Mouse (Mus musculus): ENCODE data around the gene Gprc5c.

Gene Gprc5c

DNA sequence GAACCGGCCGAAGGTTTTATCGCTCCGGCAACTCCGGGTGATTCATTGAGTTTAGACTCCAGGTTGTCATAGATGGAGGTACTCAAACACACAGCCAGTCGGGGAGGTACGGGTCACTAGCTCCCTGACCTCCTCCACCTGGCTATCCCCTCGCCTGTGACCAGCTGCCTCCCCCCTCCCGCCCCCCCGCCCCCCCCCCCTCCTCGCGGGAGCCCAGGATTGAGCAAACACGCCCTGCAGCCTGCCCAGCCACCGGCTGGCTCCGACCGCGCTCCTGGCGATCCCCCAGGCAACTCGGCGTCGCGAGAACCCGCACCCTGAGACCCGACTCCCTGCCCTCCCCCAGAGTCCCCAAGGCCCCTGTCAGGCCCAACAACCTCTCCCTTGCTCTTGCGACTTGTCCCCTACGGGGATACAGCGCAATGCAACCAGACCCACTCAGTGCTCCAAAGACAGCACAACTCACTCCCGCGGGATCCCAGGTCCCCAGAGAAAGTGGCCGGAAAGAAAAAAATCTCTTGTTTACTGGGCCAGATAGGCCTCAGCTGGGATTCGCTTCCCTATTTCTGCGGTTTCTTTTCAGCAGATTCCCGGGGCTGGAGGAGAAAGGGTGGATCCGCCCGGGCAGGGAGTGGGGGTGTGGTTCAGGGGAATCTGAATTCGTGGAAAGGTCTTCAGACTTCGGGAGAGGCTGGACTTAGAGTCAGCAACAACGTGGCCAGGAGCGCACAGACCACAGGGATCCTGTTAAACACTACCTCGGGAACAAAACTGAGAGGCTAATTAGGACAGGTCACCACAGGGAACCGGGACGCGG lies at the start of gene Gprc5c:
Gene Gprc5c (plus strand): TSS at position 701 of the 817 bp plus-strand sequence.
- DNase-seq = no peak

GRCm38 (mm10) chr11:114801906-114802305 lies 49.0 kb upstream of the Gprc5c start:
- no peak for DNase-seq

GRCm38 (mm10) chr11:114802540-114803267 lies 48.2 kb upstream of the Gprc5c start:
- DNase-seq = no peak

- DNase-seq = no peak
These were observed 47.0 kb upstream of the Gprc5c start for GRCm38 (mm10) chr11:114803990-114804389.

- no peak for DNase-seq
These were observed 43.9 kb upstream of the Gprc5c start for GRCm38 (mm10) chr11:114807025-114807424.

GRCm38 (mm10) chr11:114807686-114808427 lies 43.1 kb upstream of the Gprc5c start:
- DNase-seq = no peak

- DNase-seq = no peak
These were observed 41.6 kb upstream of the Gprc5c start for GRCm38 (mm10) chr11:114809371-114809770.

DNA sequence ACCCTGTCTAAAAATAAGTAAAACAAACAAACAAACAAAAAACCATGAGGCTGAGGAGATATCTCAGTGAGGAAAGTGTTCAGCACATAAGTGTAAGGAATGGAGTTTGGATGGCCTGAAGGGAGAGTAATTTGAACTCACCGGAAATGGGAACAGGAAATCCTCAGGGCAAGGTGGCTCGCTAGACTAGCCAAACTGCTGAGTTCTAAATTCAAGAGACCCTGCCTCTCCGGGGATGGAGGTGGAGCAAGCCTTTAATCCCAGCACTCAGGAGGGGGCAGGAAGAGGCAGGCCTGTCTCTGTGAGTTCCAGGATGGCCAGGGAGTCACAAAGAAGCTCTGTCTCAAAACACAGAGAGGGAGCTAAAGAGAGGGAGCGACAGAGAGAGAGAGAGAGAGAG lies 40.6 kb upstream of the Gprc5c start:
- no peak for DNase-seq

DNA sequence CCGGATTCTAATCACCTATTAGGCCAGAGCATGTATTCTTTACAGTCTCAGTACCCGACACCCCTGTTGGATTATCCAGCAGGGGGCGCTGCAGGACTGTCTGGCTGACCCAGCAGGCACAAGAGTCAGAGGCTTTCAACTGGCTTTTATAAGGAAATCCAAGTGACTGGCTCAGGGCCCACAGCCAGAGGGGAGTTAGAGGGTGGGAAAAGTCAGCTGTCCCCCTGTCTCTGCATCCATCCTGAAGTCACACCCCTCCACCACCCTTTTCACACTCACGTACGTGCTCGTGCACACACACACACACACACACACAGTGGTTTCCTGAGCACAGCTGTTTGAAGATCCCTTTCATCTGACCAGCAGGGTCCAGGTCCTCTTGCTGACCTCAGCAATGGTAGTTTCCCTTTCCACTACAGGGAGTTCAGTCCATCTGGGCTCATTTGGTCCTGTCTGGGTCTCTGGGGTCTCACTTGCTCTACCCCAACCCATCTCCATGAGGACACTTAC lies 38.2 kb upstream of the Gprc5c start:
- peak; percentile 46 for DNase-seq

DNA sequence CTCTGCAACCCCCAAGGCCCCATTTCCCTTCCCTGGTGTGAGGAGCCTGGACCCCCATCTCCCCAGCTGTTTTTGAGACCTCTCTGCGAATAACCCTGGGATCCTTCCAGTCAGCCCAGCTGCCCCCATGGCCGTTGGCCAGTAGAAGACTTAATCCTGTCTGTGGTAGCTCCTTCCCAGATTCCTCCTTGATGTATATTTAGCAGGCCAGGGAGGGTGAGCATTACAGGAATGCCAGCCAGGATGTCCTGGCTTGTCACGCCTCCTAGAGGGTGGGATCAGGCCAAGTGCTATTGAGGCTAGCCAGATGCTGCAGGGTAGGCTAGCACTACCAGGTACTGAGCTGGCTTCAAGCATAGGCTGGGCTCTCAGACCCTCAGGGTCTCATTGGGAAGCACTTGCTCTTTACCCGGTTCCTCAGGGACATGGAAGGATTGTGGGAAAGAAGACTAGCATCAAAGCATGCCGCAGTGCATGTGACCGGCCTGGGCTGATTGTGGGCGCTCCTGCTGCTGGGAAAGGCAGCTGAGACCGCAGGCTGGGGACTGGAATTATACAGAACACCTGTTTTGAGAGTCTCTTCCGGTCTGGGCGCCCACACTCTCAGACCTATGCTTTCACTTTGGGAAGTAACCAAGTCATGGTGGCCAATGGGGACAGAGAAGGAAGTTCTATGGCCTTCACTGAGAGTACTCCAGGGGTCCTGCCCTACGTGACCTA lies 35.9 kb upstream of the Gprc5c start:
- DNase-seq = no peak

DNA sequence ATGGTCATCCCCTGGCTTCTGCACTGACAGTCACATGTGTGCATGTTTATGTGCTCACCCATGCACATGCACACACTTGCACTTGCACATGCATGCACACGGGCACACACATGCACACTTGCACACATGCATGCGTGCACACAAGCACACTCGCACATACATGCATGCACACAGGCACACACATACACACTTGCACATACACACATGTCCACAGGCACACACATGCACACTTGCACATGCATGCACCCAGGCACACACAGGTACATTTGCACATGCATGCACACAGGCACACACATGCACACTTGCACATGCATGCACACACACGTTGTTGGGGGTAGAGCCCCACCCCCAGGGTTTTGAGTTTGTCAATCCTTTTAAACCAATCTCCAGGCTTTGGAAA lies 34.0 kb upstream of the Gprc5c start:
- DNase-seq = no peak

DNA sequence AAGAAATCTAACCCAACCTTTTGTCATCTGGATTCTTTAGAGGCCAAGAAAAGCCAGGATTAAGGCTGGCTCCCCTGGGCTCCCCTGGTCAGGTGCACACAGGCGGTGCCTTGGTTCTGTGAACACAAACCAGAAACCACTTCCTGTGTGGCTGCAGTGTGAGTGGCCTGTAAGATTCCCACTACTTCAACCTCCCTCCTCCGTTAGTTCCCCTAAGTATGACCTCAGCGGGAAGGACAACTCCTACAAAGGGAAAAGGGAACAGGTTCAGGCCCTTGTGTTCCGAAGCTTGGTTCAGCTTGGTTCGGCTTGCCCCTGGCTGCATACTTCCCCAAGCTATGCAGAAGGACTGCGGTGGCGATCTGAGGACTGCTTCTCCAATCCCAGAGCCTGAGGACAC lies 32.8 kb upstream of the Gprc5c start:
- no peak for DNase-seq

DNA sequence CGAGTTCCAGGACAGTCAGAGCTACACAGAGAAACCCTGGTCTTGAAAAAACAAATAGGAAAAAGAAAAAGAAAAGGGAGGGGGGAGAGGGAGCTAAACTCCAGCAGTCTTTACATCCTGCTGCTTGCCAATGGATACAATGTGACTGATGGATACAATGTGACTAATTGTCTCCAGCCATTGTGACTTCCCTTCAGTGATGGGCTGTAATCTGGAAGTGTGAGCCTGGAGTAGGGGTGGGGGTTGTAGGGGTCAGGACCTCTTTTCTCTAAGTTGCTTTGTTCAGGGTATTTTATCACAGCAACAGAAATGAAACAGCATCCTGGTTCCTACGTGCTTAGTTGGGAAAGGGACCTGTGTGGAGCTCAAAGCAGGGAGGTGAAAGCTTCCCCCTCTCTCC lies 31.8 kb upstream of the Gprc5c start:
- DNase-seq = no peak

DNA sequence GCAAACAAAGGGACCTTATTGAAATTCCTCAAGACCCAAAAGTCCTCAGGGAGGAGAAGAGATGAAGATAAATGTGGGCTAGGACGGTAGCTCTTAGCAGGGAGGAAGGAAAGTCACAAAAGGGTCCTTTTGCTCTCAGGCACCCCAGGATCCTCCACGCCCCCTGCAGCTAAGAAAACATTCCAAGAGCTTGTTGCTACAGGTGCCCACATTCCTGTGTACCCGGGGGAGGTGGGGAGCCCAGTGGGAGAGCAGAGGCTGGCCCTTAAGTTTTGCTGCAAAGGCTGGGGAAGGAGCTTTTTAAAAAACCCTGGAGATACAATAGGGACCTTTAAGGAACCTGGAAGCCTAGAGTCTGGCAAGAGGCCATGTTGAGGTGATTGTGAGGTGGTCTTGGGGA lies 30.5 kb upstream of the Gprc5c start:
- no peak for DNase-seq

GRCm38 (mm10) chr11:114821325-114821724 lies 29.6 kb upstream of the Gprc5c start:
- DNase-seq = no peak

DNA sequence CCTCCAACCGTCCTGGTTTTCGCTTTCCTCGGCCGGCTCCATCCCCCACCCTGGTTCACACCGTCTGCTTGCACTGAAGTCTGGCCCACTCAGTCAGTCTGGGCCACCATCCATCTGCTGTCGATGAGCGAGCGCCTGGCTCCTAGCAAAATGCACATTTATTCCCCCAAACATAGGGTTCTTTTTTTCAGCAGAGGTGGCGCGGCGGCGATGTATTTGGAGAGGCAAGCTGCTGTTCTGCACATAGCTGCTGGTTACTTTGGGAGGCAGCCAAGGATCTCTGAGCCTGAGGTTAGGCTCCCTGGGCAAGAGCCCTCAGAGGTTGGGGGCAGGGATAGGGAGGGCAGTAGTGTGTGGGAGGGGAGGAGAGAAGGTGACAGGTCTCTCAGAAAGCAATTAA lies 28.2 kb upstream of the Gprc5c start:
- DNase-seq = no peak

GRCm38 (mm10) chr11:114823199-114823725 lies 27.7 kb upstream of the Gprc5c start:
- no peak for DNase-seq

DNA sequence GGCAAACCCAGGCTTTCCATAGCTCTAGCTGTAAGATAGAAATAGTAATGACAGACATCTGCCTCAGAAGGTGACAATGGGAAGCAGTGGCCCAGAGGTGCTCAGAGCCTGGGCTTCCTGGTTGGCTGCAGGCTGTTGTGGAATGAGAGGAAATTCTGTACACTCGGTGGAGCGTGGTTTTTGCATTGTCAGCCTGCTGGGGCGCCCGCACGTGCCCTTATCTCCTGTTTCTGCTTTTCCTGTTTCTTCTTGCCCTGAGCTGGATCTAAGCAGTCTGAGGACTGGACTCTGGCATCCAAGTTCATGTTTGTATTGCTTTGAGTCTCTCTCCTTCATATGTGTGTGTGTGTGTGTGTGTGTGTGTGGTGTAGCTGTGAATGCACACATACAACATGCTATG lies 24.3 kb upstream of the Gprc5c start:
- DNase-seq = no peak

- DNase-seq = no peak
These were observed 21.2 kb upstream of the Gprc5c start for GRCm38 (mm10) chr11:114829499-114830432.

- no peak for DNase-seq
These were observed 20.5 kb upstream of the Gprc5c start for GRCm38 (mm10) chr11:114830433-114830773.

GRCm38 (mm10) chr11:114833166-114833565 lies 17.8 kb upstream of the Gprc5c start:
- no peak for DNase-seq

Data from thymus, adult 18-20 months (tissue).